Mouse (Mus musculus): ENCODE measurements around the gene Camsap1.

The Camsap1 gene

GRCm38 (mm10) chr2:25884756-25885155, 98.3 kb downstream of the Camsap1 start:
- no peak for DNase-seq (ENCODE audit: low spot score in 2 of 2)

GRCm38 (mm10) chr2:25882276-25882675, 100.8 kb downstream of the Camsap1 start:
- DNase-seq (ENCODE audit: low spot score in 2 of 2), result no peak

- peak in 1 of 2 experiments; percentile 34 for DNase-seq (ENCODE audit: low spot score in 2 of 2)
Observed at GRCm38 (mm10) chr2:25879061-25879460, 104.0 kb downstream of the Camsap1 start.

GRCm38 (mm10) chr2:25878516-25878915, 104.6 kb downstream of the Camsap1 start:
- no peak for DNase-seq (ENCODE audit: low spot score in 2 of 2)

- DNase-seq (ENCODE audit: low spot score in 2 of 2), result peak; percentile 60 to 64
Observed at GRCm38 (mm10) chr2:25877736-25878268, 105.3 kb downstream of the Camsap1 start.

- no peak for DNase-seq (ENCODE audit: low spot score in 2 of 2)
Observed at GRCm38 (mm10) chr2:25877250-25877735, 105.8 kb downstream of the Camsap1 start.
